Mouse (Mus musculus): Measurements from ENCODE around the gene Gm27027. TPM values are rescaled to one million over a fixed set of nuclear protein-coding genes. Genes with fewer than 3 reads are reported as not detected.

Gene Gm27027
- polyA plus RNA-seq, 1 experiment = not detected

GRCm38 (mm10) chr2:93976436-93977252 is 19.5 kb downstream of the Gm27027 start:
- Histone ChIP-seq H3K36me3 (ENCODE audit: control insufficient read depth, insufficient read depth, low read length) (no peaks in the 10 kb centered on the region), H3K27me3 (ENCODE audit: control insufficient read depth, insufficient read depth, low read length) (no peaks in the 10 kb centered on the region), H3K27ac (ENCODE audit: control insufficient read depth, insufficient read depth, low read depth, low read length) (no peak overlapping the region), H3K4me1 (ENCODE audit: control insufficient read depth, insufficient read depth, low read length) (peaks cover 14% of the 10 kb centered on the region), H3K4me3 (ENCODE audit: control insufficient read depth, low read depth, low read length) (peak overlapping the region; percentile 74)
- no peak for TF ChIP-seq CTCF (IDR thresholded peaks at IDR 0.05; ENCODE audit: control insufficient read depth, insufficient read depth, insufficient replicate concordance, low read depth, low read length)
- no peak for TF ChIP-seq POLR2A (IDR thresholded peaks at IDR 0.05; ENCODE audit: control insufficient read depth, low read depth, low read length)

DNA sequence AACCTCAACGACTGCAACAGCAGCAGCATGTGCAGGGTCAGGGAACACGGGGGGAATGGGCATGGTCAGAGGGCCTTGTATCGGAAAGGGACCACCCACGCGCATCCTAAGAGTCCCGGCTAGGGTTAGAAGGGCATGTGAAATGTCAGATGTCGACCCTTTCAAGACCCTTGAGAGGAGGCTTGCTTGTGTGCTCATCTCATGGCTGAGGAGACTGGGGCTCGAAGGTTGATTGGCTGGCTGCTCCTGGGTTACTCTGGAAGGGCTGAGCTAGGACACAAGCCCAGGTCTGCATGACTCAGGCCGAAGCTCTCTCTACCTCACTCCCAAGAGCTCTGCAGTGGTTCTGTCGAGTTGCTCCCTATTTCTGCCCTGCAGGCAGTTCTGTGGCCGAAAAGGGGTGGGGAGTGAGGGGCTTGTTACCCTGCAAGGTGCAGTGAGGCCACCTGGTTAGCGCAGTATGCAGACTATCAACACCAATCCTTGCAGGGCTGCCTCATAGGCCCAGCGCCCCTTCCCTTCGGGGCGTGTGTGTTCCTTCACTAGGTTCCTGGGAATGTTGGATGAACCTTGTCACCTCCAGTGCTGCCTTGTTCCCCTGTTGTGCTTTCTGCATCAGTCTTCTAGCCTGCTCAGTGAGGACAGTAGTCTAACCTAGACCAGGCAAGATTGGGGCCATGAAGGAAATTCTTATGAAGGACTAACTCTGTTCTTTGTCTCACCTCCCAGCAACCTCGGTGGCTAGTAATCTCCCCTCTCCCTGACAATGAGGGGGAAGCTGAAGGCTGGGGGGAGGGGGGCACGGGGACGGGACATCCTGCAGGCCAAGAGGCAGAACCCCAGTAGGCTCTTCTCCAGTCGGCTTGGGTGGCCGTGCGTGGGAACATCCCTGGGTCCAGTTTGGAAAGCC is 20.4 kb downstream of the Gm27027 start:
- Histone ChIP-seq H3K36me3 (ENCODE audit: control insufficient read depth, insufficient read depth, low read length) (no peaks in the 10 kb centered on the region), H3K4me1 (ENCODE audit: control insufficient read depth, insufficient read depth, low read length) (peaks cover 14% of the 10 kb centered on the region), H3K4me3 (ENCODE audit: control insufficient read depth, low read depth, low read length) (peak overlapping the region; percentile 74), H3K27ac (ENCODE audit: control insufficient read depth, insufficient read depth, low read depth, low read length) (no peak overlapping the region), H3K27me3 (ENCODE audit: control insufficient read depth, insufficient read depth, low read length) (no peaks in the 10 kb centered on the region)
- TF ChIP-seq CTCF (IDR thresholded peaks at IDR 0.05; ENCODE audit: control insufficient read depth, insufficient read depth, insufficient replicate concordance, low read depth, low read length) (no peak), POLR2A (IDR thresholded peaks at IDR 0.05; ENCODE audit: control insufficient read depth, low read depth, low read length) (no peak)

- no peak overlapping the region for H3K4me3 ChIP-seq (ENCODE audit: control insufficient read depth, low read depth, low read length)
- no peak for TF ChIP-seq CTCF (IDR thresholded peaks at IDR 0.05; ENCODE audit: control insufficient read depth, insufficient read depth, insufficient replicate concordance, low read depth, low read length)
- TF ChIP-seq POLR2A (IDR thresholded peaks at IDR 0.05; ENCODE audit: control insufficient read depth, low read depth, low read length) = no peak
- no peaks in the 10 kb centered on the region for H3K36me3 ChIP-seq (ENCODE audit: control insufficient read depth, insufficient read depth, low read length)
- H3K27ac ChIP-seq (ENCODE audit: control insufficient read depth, insufficient read depth, low read depth, low read length) = no peak overlapping the region
- peaks cover 14% of the 10 kb centered on the region for H3K4me1 ChIP-seq (ENCODE audit: control insufficient read depth, insufficient read depth, low read length)
- H3K27me3 ChIP-seq (ENCODE audit: control insufficient read depth, insufficient read depth, low read length) = no peaks in the 10 kb centered on the region
Measured at GRCm38 (mm10) chr2:93975041-93975440, 21.1 kb downstream of the Gm27027 start.

- no peak overlapping the region for H3K4me3 ChIP-seq (ENCODE audit: control insufficient read depth, low read depth, low read length)
- no peaks in the 10 kb centered on the region for H3K27me3 ChIP-seq (ENCODE audit: control insufficient read depth, insufficient read depth, low read length)
- H3K27ac ChIP-seq (ENCODE audit: control insufficient read depth, insufficient read depth, low read depth, low read length) = no peak overlapping the region
- no peak for TF ChIP-seq CTCF (IDR thresholded peaks at IDR 0.05; ENCODE audit: control insufficient read depth, insufficient read depth, insufficient replicate concordance, low read depth, low read length)
- no peak for TF ChIP-seq POLR2A (IDR thresholded peaks at IDR 0.05; ENCODE audit: control insufficient read depth, low read depth, low read length)
- no peaks in the 10 kb centered on the region for H3K36me3 ChIP-seq (ENCODE audit: control insufficient read depth, insufficient read depth, low read length)
- H3K4me1 ChIP-seq (ENCODE audit: control insufficient read depth, insufficient read depth, low read length) = peaks cover 6% of the 10 kb centered on the region
Measured at GRCm38 (mm10) chr2:93971647-93972046, 24.5 kb downstream of the Gm27027 start.

DNA sequence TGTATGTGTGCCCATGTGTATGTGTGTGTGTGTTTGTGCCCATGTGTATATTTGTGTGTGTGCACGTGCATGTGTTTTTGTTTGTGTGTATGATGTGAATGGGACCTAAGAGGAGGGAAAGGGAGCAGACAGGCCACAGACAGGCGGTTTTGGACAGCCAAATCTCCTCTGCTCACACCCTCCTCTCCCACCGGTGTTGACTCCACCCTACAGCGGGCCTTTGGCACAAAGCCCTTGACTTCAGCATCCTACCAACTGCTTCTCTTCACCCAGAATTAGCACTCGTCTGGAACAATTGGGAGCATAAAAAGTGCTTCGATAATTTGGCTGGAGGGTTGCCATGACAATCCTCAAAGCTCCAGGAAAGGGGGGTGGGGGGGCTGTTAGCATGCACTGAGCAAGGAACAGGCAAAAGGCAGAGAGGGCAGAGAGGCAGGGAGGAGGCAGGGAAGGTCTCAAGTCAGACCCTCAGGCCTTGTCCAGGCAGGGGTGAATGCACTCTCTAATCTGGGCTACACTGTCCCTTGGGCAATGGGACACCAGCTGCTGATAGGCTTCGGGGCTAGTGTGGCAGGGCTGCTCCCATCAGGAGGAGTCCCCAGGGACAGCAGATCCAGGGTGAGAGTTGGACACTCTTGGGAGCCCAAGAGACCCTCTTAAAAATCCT is 31.5 kb downstream of the Gm27027 start:
- no peak overlapping the region for H3K4me3 ChIP-seq (ENCODE audit: control insufficient read depth, low read depth, low read length)
- TF ChIP-seq POLR2A (IDR thresholded peaks at IDR 0.05; ENCODE audit: control insufficient read depth, low read depth, low read length) = no peak
- no peak for TF ChIP-seq CTCF (IDR thresholded peaks at IDR 0.05; ENCODE audit: control insufficient read depth, insufficient read depth, insufficient replicate concordance, low read depth, low read length)
- no peaks in the 10 kb centered on the region for H3K36me3 ChIP-seq (ENCODE audit: control insufficient read depth, insufficient read depth, low read length)
- H3K27me3 ChIP-seq (ENCODE audit: control insufficient read depth, insufficient read depth, low read length) = no peaks in the 10 kb centered on the region
- H3K27ac ChIP-seq (ENCODE audit: control insufficient read depth, insufficient read depth, low read depth, low read length) = no peak overlapping the region
- H3K4me1 ChIP-seq (ENCODE audit: control insufficient read depth, insufficient read depth, low read length) = peaks cover 13% of the 10 kb centered on the region

DNA sequence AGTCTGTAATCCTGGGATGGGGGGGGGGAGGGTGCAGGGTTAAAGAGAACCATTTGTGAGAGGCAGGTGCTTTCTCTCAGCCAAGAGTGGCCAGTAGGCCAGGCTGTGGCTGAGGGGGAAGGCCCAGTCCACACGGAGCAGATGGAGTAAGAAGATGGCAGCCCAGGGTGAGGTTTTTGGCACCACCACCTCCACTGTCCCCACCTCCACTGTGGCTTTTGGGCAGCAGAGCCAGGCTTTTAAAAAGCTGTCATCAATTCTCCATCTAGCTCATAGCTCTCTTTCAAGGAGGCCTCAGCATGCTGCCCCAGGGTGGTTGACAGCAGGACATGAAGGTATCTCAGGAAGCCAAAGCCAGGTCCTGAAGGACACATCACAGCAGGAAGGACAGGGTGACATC is 32.4 kb downstream of the Gm27027 start:
- Histone ChIP-seq H3K36me3 (ENCODE audit: control insufficient read depth, insufficient read depth, low read length) (no peaks in the 10 kb centered on the region), H3K4me3 (ENCODE audit: control insufficient read depth, low read depth, low read length) (no peak overlapping the region), H3K27ac (ENCODE audit: control insufficient read depth, insufficient read depth, low read depth, low read length) (0 out of 2 replicates have a peak overlapping the region, but pooled peaks have one; percentile 8), H3K27me3 (ENCODE audit: control insufficient read depth, insufficient read depth, low read length) (no peaks in the 10 kb centered on the region), H3K4me1 (ENCODE audit: control insufficient read depth, insufficient read depth, low read length) (peaks cover 13% of the 10 kb centered on the region)
- TF ChIP-seq POLR2A (IDR thresholded peaks at IDR 0.05; ENCODE audit: control insufficient read depth, low read depth, low read length) (no peak), CTCF (IDR thresholded peaks at IDR 0.05; ENCODE audit: control insufficient read depth, insufficient read depth, insufficient replicate concordance, low read depth, low read length) (no peak)

Data from testis, adult 2 months (tissue).